Mouse (Mus musculus): ENCODE data around the gene Spast.

Gene Spast

GRCm38 (mm10) chr17:74328146-74328545, 10.6 kb upstream of the Spast start:
- peak; percentile 76 for DNase-seq

GRCm38 (mm10) chr17:74331049-74331676, 7.6 kb upstream of the Spast start:
- DNase-seq, result no peak

- peak; percentile 96 for DNase-seq
Measured at GRCm38 (mm10) chr17:74338225-74338931, 409 bp upstream of the Spast start.

- DNase-seq, result no peak
Measured at GRCm38 (mm10) chr17:74341151-74341550, 2.4 kb downstream of the Spast start.

GRCm38 (mm10) chr17:74363592-74363991, 24.8 kb downstream of the Spast start:
- DNase-seq, result peak; percentile 7

- no peak for DNase-seq
Measured at GRCm38 (mm10) chr17:74376916-74377315, 38.1 kb downstream of the Spast start.

GRCm38 (mm10) chr17:74386657-74387056, 47.9 kb downstream of the Spast start:
- DNase-seq, result no peak

GRCm38 (mm10) chr17:74389847-74390246, 51.1 kb downstream of the Spast start:
- no peak for DNase-seq

GRCm38 (mm10) chr17:74394381-74394780, 55.6 kb downstream of the Spast start:
- DNase-seq, result no peak

- peak; percentile 15 for DNase-seq
Measured at GRCm38 (mm10) chr17:74394855-74395254, 56.1 kb downstream of the Spast start.

- peak; percentile 98 for DNase-seq
Measured at GRCm38 (mm10) chr17:74395383-74396065, 56.7 kb downstream of the Spast start, which contains the start of gene Slc30a6. Slc30a6 (plus strand) TSS chr17:74395608.

- no peak for DNase-seq
Measured at GRCm38 (mm10) chr17:74396766-74397165, 58.0 kb downstream of the Spast start.

- DNase-seq, result no peak
Measured at GRCm38 (mm10) chr17:74397173-74397572, 58.4 kb downstream of the Spast start.

GRCm38 (mm10) chr17:74402486-74403222, 63.9 kb downstream of the Spast start:
- no peak for DNase-seq

GRCm38 (mm10) chr17:74406487-74406886, 67.7 kb downstream of the Spast start:
- DNase-seq, result no peak

GRCm38 (mm10) chr17:74409722-74410121, 70.9 kb downstream of the Spast start:
- DNase-seq, result no peak

GRCm38 (mm10) chr17:74413324-74413723, 74.5 kb downstream of the Spast start:
- no peak for DNase-seq

- no peak for DNase-seq
Measured at GRCm38 (mm10) chr17:74414671-74415070, 75.9 kb downstream of the Spast start.

- DNase-seq, result no peak
Measured at GRCm38 (mm10) chr17:74416841-74417360, 78.1 kb downstream of the Spast start.

GRCm38 (mm10) chr17:74418171-74418570, 79.4 kb downstream of the Spast start:
- DNase-seq, result no peak

GRCm38 (mm10) chr17:74420656-74421055, 81.9 kb downstream of the Spast start:
- no peak for DNase-seq

GRCm38 (mm10) chr17:74424401-74425005, 85.7 kb downstream of the Spast start:
- DNase-seq, result no peak
